Mouse (Mus musculus): ENCODE results near the gene Emilin2. TPM values are rescaled to one million over a fixed set of nuclear protein-coding genes. Genes with fewer than 3 reads are reported as not detected.

Gene Emilin2
- polyA plus RNA-seq, 1 experiment from 2014 or later, result 99.7 TPM

DNA sequence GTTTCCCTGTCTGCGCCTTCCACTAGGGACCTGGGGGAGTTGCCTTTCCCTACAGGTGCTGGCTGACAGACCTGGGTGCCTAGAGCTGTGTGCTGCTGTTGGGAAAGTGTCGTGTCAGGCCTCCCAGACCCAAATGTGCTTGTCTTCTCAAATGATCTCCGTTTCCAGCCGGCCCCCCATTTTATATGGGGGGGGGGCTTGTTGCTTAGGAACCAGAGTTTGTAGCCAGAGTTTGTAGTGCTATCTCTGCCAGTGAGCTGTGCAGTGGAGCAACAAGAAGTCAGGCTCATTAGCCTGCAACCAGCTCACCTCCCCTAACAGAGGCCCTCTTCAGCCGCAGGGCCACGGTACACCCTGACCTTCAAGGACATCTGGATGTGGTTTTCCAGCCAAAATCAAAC, 60.2 kb downstream of the Emilin2 start:
- Histone ChIP-seq H3K4me1 (replicated peaks) (peaks cover 89% of the 10 kb centered on the region), H3K27ac (ENCODE audit: poor library complexity, severe bottlenecking) (peak overlapping the region; percentile 92), H3K27me3 (replicated peaks) (no peaks in the 10 kb centered on the region), H3K4me3 (no peak overlapping the region), H3K36me3 (peaks cover 23% of the 10 kb centered on the region), H3K9me3 (replicated peaks) (no peaks in the 10 kb centered on the region), H3K4me2 (peak overlapping the region; percentile 3; the same call in 1 of the 2 replicates), H3K9ac (0 out of 2 replicates have a peak overlapping the region, but pooled peaks have one; percentile 26)
- ATAC-seq (ENCODE audit: insufficient number of reproducible peaks, low FRiP score), result no peak
- WGBS, result 37% methylated on average over 6 of the region's 6 CpGs

DNA sequence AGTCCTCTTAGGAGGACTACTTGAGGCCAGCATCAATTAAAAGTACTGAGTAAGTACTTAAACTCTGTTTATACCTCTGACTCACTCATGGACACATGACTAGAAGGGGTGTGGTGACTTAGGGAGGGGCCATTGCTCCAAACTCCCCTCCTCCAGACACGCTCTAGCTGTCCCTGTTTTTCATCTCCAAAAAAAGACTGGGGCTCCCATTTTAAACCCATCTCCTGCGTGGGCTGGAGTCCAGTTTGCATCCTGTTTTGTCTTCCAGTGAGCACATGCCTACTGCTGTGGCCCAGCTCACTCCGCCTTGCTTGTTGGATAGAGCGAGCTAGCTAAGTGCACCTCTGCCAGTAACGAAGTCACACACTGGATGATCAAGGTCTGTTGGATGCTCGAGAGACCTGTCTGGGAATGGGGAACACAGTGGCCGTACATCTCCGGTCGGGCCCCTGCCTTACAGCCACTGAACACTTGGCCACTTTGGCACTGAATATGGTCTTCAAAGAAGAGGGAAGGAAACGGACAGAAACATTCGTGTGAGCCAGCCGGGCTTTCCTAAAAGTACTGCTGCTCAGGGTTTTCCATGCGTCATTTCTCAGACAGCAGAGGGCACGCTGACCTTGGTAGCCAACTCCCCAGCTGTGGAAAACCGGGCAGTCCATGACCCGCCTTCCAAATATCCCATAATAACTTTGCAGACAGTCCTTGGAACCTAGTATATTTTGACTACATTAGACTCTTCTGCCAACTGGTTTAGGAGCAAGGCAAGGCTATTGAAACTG, 60.8 kb downstream of the Emilin2 start:
- H3K27me3 ChIP-seq (replicated peaks), result no peaks in the 10 kb centered on the region
- peak; percentile 70 for ATAC-seq (ENCODE audit: insufficient number of reproducible peaks, low FRiP score)
- H3K9ac ChIP-seq, result 0 out of 2 replicates have a peak overlapping the region, but pooled peaks have one; percentile 26
- no peaks in the 10 kb centered on the region for H3K9me3 ChIP-seq (replicated peaks)
- H3K4me1 ChIP-seq (replicated peaks), result peaks cover 83% of the 10 kb centered on the region
- WGBS, result 56% methylated on average over 16 of the region's 16 CpGs
- peak overlapping the region; percentile 92 for H3K27ac ChIP-seq (ENCODE audit: poor library complexity, severe bottlenecking)
- H3K4me3 ChIP-seq, result no peak overlapping the region
- peak overlapping the region; percentile 3; the same call in 1 of the 2 replicates for H3K4me2 ChIP-seq
- H3K36me3 ChIP-seq, result peaks cover 24% of the 10 kb centered on the region

DNA sequence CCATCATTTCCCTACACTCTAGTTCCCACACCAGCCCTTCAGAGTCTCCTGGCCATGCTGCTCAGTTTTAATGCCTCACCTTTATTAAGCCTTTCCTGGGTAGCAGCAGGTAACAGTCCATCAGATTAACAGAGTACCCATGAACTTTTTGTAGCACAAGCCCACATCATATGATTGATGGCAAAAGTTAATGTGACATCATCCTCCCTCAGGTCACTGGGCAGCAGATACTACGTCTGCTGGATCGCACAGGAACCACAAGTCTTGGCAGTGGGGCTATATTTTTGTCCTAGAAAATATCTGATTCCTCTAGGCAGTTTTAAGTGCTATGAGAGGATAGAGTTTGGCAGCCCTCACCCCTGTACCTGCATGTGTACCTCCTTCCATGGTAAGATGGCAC, 61.7 kb downstream of the Emilin2 start:
- no peaks in the 10 kb centered on the region for H3K9me3 ChIP-seq (replicated peaks)
- H3K4me1 ChIP-seq (replicated peaks), result peaks cover 75% of the 10 kb centered on the region
- no peaks in the 10 kb centered on the region for H3K27me3 ChIP-seq (replicated peaks)
- H3K9ac ChIP-seq, result no peak overlapping the region
- H3K4me2 ChIP-seq, result no peak overlapping the region
- peaks cover 32% of the 10 kb centered on the region for H3K36me3 ChIP-seq
- no peak overlapping the region for H3K4me3 ChIP-seq
- peak overlapping the region; percentile 92 for H3K27ac ChIP-seq (ENCODE audit: poor library complexity, severe bottlenecking)
- ATAC-seq (ENCODE audit: insufficient number of reproducible peaks, low FRiP score), result no peak
- WGBS, result 76% methylated on average over 2 of the region's 2 CpGs

DNA sequence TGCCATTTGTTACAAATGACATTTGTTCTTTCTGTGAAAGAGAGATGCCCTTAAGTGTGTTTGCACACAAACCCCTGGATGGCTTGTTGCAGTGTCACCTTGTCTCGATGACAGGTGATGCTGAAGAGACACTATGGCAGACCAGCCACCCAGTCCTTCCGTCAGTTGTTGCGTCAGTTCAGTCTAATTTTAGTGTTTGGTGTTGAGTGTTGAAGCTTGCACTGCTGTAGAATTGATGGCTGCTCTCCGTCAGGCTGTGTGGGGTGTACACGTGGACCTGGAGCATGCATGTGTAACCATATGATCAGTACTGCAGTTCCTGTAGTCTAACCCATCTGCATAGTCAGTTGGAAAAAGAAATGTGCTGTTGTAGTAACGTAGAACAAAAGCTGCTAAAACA, 62.8 kb downstream of the Emilin2 start:
- H3K36me3 ChIP-seq, result peaks cover 43% of the 10 kb centered on the region
- H3K4me2 ChIP-seq, result peak overlapping the region; percentile 21; the same call in 1 of the 2 replicates
- H3K27me3 ChIP-seq (replicated peaks), result no peaks in the 10 kb centered on the region
- H3K27ac ChIP-seq (ENCODE audit: poor library complexity, severe bottlenecking), result peak overlapping the region; percentile 92
- H3K9ac ChIP-seq, result no peak overlapping the region
- H3K4me3 ChIP-seq, result no peak overlapping the region
- H3K9me3 ChIP-seq (replicated peaks), result no peaks in the 10 kb centered on the region
- ATAC-seq (ENCODE audit: insufficient number of reproducible peaks, low FRiP score), result peak; percentile 66
- H3K4me1 ChIP-seq (replicated peaks), result peaks cover 66% of the 10 kb centered on the region
- 46% methylated on average over 6 of the region's 6 CpGs for WGBS

DNA sequence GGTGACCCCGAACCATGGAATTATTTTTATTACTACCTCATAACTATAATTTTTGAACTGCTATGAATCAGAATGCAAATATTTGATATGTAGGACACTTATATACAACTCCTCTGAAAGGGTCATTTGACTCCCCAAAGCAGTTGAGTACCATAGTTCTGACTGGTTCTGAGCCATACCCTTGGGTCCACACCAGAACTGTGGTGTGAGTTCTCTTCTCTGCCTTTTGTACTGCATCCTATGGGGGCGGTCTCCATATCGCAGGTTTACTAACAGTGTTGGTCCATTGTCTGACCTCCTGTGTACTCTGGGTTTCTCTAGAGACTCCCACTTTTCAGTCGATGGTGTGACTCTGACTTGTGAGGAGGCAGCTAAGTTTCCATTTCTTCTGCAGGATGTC, 65.8 kb downstream of the Emilin2 start:
- peaks cover 38% of the 10 kb centered on the region for H3K4me1 ChIP-seq (replicated peaks)
- peaks cover 68% of the 10 kb centered on the region for H3K36me3 ChIP-seq
- no peaks in the 10 kb centered on the region for H3K27me3 ChIP-seq (replicated peaks)
- no peak overlapping the region for H3K4me2 ChIP-seq
- H3K9me3 ChIP-seq (replicated peaks), result no peaks in the 10 kb centered on the region
- no peak overlapping the region for H3K4me3 ChIP-seq
- no peak for ATAC-seq (ENCODE audit: insufficient number of reproducible peaks, low FRiP score)
- H3K27ac ChIP-seq (ENCODE audit: poor library complexity, severe bottlenecking), result no peak overlapping the region
- H3K9ac ChIP-seq, result no peak overlapping the region
- 96% methylated on average over 4 of the region's 4 CpGs for WGBS

DNA sequence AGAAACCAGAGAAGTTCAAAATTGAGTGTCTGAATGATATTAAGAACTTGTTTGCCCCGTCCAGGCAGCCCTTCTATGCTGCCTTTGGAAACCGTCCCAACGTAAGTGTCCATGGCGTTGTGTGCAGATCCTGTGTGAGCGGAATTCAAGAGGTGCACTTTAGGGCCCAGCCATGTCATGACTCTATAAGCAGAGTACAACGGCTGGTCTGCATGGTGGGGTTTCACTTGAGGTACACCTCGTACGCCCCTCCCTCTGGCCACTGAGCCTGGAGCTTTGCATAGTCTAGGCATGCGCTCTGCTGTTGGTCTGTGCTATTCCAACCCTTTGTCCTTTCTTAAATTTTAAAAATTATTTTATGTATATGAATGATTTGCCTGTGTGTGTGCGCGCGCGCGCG, 66.6 kb downstream of the Emilin2 start:
- Histone ChIP-seq H3K9me3 (replicated peaks) (no peaks in the 10 kb centered on the region), H3K4me3 (no peak overlapping the region), H3K27ac (ENCODE audit: poor library complexity, severe bottlenecking) (no peak overlapping the region), H3K4me1 (replicated peaks) (peaks cover 33% of the 10 kb centered on the region), H3K9ac (no peak overlapping the region), H3K36me3 (peaks cover 75% of the 10 kb centered on the region), H3K4me2 (no peak overlapping the region), H3K27me3 (replicated peaks) (no peaks in the 10 kb centered on the region)
- no peak for ATAC-seq (ENCODE audit: insufficient number of reproducible peaks, low FRiP score)
- WGBS, result 98% methylated on average over 15 of the region's 15 CpGs

DNA sequence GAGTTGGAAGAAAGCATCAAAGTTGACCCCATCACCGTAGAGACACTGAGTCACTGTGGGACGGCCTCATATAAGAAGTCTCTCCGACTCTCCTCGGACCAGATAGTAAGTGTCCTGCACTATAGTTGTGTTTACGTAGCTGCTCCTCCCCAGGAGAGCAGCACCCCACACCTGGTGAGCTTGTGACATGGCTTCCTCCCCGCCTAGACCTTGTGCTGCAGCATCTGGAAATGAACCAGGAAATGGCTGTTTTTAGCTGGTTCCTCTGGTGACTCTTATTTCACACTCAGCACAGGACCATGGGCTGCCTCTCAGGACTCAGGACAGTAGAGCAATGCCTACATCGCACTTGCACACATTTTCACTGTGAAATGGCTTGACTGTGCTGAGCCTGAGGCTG, 69.1 kb downstream of the Emilin2 start:
- H3K9me3 ChIP-seq (replicated peaks), result no peaks in the 10 kb centered on the region
- H3K27me3 ChIP-seq (replicated peaks), result no peaks in the 10 kb centered on the region
- no peak overlapping the region for H3K9ac ChIP-seq
- H3K27ac ChIP-seq (ENCODE audit: poor library complexity, severe bottlenecking), result no peak overlapping the region
- 94% methylated on average over 7 of the region's 7 CpGs for WGBS
- ATAC-seq (ENCODE audit: insufficient number of reproducible peaks, low FRiP score), result no peak
- no peak overlapping the region for H3K4me3 ChIP-seq
- H3K36me3 ChIP-seq, result peaks cover 89% of the 10 kb centered on the region
- peaks cover 9% of the 10 kb centered on the region for H3K4me1 ChIP-seq (replicated peaks)
- no peak overlapping the region for H3K4me2 ChIP-seq

DNA sequence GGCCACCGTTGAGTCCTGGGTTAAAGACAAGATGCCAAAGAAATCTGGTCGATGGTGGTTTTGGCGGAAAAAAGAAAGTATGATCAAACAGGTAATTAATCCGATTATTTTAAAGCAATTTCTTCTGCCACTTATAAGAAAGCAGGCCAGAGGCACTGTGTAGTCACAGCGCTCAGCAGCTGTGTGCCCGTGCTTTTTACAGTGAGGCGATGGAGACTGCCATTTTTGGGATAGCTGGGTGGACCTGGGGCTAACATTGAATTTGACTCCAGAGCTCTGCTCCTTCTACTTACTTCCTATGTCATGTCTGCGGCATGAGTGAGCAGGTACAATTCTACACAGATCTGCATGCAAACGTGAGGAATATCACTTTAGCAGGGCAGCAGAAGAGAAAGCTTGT, 71.0 kb downstream of the Emilin2 start:
- Histone ChIP-seq H3K9me3 (replicated peaks) (no peaks in the 10 kb centered on the region), H3K4me3 (no peak overlapping the region), H3K27me3 (replicated peaks) (no peaks in the 10 kb centered on the region), H3K4me2 (no peak overlapping the region), H3K27ac (ENCODE audit: poor library complexity, severe bottlenecking) (no peak overlapping the region), H3K4me1 (replicated peaks) (0 out of 2 replicates have a peak, but pooled peaks cover 6% of the 10 kb centered on the region), H3K36me3 (peaks cover 81% of the 10 kb centered on the region), H3K9ac (no peak overlapping the region)
- ATAC-seq (ENCODE audit: insufficient number of reproducible peaks, low FRiP score), result no peak
- 87% methylated on average over 9 of the region's 9 CpGs for WGBS

DNA sequence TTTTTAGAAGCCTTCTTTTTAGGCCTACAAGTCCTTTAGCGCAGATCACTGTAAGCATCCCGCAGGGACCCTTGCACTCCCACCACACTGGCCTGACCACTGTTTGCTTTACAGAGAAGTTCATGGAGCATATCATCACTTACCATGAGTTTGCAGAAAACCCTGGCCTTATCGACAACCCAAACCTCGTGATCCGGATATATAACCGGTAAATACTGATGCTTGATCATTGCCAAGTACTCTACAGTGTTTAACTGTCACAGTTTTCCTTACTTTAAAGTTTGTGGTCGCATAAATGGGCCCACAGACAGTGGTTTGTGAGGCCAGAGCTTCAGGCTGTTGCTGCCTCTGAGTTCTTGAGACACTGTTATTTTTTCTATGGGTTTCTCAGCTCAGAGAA, 73.3 kb downstream of the Emilin2 start:
- H3K27me3 ChIP-seq (replicated peaks), result no peaks in the 10 kb centered on the region
- H3K9ac ChIP-seq, result no peak overlapping the region
- H3K9me3 ChIP-seq (replicated peaks), result no peaks in the 10 kb centered on the region
- peak; percentile 62 for ATAC-seq (ENCODE audit: insufficient number of reproducible peaks, low FRiP score)
- H3K27ac ChIP-seq (ENCODE audit: poor library complexity, severe bottlenecking), result no peak overlapping the region
- 85% methylated on average over 7 of the region's 7 CpGs for WGBS
- no peak overlapping the region for H3K4me3 ChIP-seq
- H3K4me1 ChIP-seq (replicated peaks), result peaks cover 10% of the 10 kb centered on the region; the same call in 1 of the 2 replicates
- no peak overlapping the region for H3K4me2 ChIP-seq
- peaks cover 65% of the 10 kb centered on the region for H3K36me3 ChIP-seq

DNA sequence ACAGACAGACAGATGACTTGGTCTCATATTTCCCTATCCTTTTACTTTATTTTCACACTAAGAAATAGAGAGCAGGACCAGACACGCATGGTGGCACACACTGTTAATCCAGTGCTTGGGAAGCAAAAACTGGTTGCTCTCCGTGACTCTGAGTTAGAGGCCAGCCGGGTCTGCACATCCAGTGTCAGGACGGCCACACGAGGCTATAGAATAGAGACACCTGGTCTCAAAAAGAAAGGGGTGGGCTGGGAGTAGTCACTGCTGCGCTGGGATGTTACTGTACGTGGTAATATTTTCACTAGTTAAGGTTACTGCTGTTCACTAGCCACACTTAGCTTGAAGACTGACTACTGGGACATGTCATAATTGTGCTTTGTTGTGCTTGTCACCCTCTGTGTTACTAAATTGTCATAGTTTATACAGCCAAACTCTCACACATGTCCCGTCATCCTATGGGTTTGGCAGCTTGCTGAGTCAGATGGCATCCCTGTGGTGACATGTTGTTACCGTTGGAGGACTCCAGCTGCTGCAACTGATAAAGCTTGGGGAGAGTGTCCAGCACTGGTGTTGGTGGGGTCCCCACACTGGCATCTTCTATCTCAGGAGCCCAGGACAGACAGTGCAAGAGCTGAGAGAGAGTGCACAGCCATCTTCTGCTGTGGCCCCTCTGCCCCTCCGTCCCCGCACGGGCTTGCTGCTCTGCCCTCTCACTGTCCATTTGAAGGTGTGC, 76.4 kb downstream of the Emilin2 start:
- no peak overlapping the region for H3K4me2 ChIP-seq
- peaks cover 10% of the 10 kb centered on the region; the same call in 1 of the 2 replicates for H3K4me1 ChIP-seq (replicated peaks)
- H3K9me3 ChIP-seq (replicated peaks), result no peaks in the 10 kb centered on the region
- no peak overlapping the region for H3K4me3 ChIP-seq
- peak; percentile 96 for ATAC-seq (ENCODE audit: insufficient number of reproducible peaks, low FRiP score)
- no peaks in the 10 kb centered on the region for H3K27me3 ChIP-seq (replicated peaks)
- peaks cover 50% of the 10 kb centered on the region for H3K36me3 ChIP-seq
- no peak overlapping the region for H3K9ac ChIP-seq
- H3K27ac ChIP-seq (ENCODE audit: poor library complexity, severe bottlenecking), result peak overlapping the region; percentile 40; the same call in 1 of the 2 replicates
- WGBS, result 74% methylated on average over 12 of the region's 12 CpGs

DNA sequence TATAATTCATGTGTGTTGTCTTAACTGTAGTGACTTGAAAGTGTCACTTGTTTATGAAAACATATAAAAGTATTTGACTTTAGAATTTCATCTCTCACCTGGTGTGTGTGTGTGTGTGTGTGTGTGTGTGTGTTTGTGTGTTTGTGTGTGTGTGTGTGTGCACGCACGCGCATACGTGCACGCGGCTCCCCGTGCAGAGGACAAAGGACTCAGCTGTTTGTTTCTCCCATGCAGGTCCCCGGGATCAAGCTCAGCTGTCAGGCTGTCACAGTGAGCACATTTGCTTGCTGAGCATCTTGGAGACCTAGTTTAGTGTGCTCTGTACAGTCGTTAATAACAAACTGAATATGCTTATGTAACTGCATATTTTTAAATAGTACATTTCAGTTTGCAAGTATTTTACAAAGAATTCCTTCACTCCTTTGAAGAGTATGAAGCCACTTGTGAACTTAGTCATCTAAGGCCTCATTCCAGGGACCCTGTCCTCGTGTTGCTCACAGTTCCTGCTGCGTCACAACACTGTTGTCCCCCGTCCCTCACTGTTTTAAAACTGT, 77.7 kb downstream of the Emilin2 start:
- Histone ChIP-seq H3K9me3 (replicated peaks) (no peaks in the 10 kb centered on the region), H3K9ac (no peak overlapping the region), H3K27ac (ENCODE audit: poor library complexity, severe bottlenecking) (peak overlapping the region; percentile 64), H3K4me2 (no peak overlapping the region), H3K36me3 (peaks cover 50% of the 10 kb centered on the region), H3K4me3 (no peak overlapping the region), H3K27me3 (replicated peaks) (no peaks in the 10 kb centered on the region), H3K4me1 (replicated peaks) (peaks cover 10% of the 10 kb centered on the region; the same call in 1 of the 2 replicates)
- no peak for ATAC-seq (ENCODE audit: insufficient number of reproducible peaks, low FRiP score)
- WGBS, result 80% methylated on average over 12 of the region's 12 CpGs

Data from heart, embryonic 12.5 days (tissue).